Mouse (Mus musculus) subcutaneous adipose tissue, adult 2 months (tissue): ENCODE results near the gene Krtap15. TPM values are rescaled to one million over a fixed set of nuclear protein-coding genes. Genes with fewer than 3 reads are reported as not detected.

Experiments used
- polyA plus RNA-seq: library from polyadenylated mRNA; depleted of rRNA; stranded (reverse); fragments of >200 nt; gene quantifications from 2 replicates; pipeline ENCODE4 v1.2.3, GENCODE M21; 2012; ENCODE audit warnings: low replicate concordance; rRNA removed

The Krtap15 gene
- not detected in 2 replicates for polyA plus RNA-seq

GRCm38 (mm10) chr16:88820066-88820465 lies at the start of gene Krtap15:
Krtap15 (plus strand) TSS chr16:88820215.

DNA sequence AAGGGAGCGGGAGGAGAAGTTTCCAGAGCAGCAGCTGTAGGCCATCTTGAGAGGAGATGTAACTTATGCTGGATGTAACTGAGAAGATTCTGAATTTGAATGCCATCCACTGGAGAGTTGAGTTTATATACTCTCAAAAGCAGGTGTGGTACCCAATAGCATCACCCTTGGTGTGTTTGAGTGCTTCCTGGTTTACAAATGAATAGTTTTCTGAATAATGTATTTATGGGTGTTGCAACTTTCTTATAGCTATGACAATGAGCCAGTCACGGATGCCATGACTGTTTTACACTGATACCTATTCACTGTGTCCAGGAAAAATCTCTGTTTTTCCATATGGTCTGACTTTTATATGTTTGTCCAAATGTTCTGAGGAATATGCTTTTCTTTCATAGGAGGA lies 45.9 kb upstream of the Krtap15 start, which contains the start of gene 2310057N15Rik:
2310057N15Rik (minus strand) TSS at position 101 of the 400 bp plus-strand sequence.

GRCm38 (mm10) chr16:88777596-88777995 lies 42.4 kb upstream of the Krtap15 start, which contains the start of gene Gm5965:
Gm5965 (plus strand) TSS chr16:88777896.

GRCm38 (mm10) chr16:88811827-88812226 lies 8.2 kb upstream of the Krtap15 start, which contains the start of gene Gm20741:
Gm20741 (minus strand) TSS chr16:88812220.

DNA sequence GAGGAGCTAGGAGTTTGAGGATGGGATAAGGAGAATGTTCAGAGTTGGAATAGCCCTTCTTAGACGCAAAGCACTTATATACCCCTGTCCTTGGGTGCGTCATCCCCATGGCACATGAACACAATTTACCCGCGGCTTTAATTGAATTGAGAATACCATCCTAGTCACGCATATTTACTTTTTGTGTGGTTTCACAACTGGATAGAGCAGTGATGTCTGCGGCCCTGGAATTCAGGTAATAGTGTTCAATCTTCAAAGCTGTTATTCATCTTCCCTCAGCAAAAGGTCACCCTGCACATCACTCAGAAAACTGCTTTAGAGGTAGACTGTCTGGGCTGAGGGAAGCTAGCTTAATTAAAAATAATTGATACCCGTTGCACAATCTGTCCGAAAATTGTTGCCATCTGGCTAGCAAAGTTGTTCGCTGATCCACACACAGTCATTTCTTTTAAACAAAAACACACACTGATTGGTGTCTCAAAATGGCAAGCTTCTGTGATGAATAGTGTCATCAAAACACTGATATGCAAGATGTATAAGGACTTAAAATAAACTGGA lies 6.2 kb downstream of the Krtap15 start, which contains the start of gene Krtap14:
Krtap14 (minus strand) TSS at position 51 of the 558 bp plus-strand sequence.

DNA sequence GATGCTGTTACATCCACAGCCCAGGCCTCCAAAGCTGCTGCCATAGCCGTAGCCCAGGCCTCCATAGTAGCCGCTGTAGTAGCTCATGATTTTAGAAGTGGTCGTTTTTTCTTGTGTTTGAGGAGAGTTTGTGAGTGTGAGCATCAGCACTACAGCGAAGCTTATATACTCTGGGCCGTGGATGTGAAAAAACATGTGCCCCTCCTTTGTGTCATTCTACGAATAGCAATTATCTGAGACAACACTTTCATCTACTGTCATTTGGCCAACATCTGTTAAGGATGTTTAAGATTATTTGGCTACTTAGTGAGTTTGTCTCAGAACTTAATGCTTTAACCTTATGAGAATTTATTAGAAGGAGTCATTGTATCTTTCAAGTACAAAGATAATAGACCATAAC lies 49.3 kb downstream of the Krtap15 start, which contains the start of gene Krtap19-1:
Krtap19-1 (minus strand) TSS at position 101 of the 400 bp plus-strand sequence.

DNA sequence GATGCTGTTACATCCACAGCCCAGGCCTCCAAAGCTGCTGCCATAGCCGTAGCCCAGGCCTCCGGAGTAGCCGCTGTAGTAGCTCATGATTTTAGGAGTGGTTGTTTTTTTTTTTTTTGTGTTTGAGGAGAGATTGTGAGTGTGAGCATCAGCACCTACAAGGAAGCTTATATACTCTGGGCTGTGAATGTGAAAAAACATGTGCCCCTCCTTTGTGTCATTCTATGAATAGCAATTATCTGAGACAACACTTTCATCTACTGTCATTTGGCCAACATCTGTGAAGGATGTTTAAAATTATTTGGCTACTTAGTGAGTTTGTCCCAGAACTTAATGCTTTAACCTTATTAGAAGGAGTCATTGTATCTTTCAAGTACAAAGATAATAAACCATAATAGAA lies 54.2 kb downstream of the Krtap15 start, which contains the start of gene Krtap19-2:
Krtap19-2 (minus strand) TSS at position 101 of the 400 bp plus-strand sequence.

GRCm38 (mm10) chr16:88877938-88878337 lies 57.9 kb downstream of the Krtap15 start, which contains the start of gene Krtap19-3:
Krtap19-3 (minus strand) TSS chr16:88878038.

Other genes starting within 250 kb of the Krtap15 start
- not detected in 2 replicates for gene Krtap24-1, start 207.9 kb upstream of the Krtap15 start, polyA plus RNA-seq
- gene 2310079G19Rik, start 192.5 kb upstream of the Krtap15 start, polyA plus RNA-seq: not detected in 2 replicates
- not detected in 2 replicates for gene Krtap26-1, start 172.4 kb upstream of the Krtap15 start, polyA plus RNA-seq
- gene Krtap27-1, start 148.5 kb upstream of the Krtap15 start, polyA plus RNA-seq: not detected in 2 replicates
- gene 2310061N02Rik, start 112.3 kb upstream of the Krtap15 start, polyA plus RNA-seq: not detected in 2 replicates
- not detected in 2 replicates for gene Krtap13-1, start 91.4 kb upstream of the Krtap15 start, polyA plus RNA-seq
- not detected in 2 replicates for gene Krtap13, start 68.6 kb upstream of the Krtap15 start, polyA plus RNA-seq
- gene 2310034C09Rik, start 61.4 kb upstream of the Krtap15 start, polyA plus RNA-seq: not detected in 2 replicates
- not detected in 2 replicates for gene 2310057N15Rik, start 46.0 kb upstream of the Krtap15 start, polyA plus RNA-seq
- gene Gm5965, start 42.3 kb upstream of the Krtap15 start, polyA plus RNA-seq: not detected in 2 replicates
- not detected in 2 replicates for gene Gm20741, start 8.0 kb upstream of the Krtap15 start, polyA plus RNA-seq
- not detected in 2 replicates for gene Krtap14, start 5.9 kb downstream of the Krtap15 start, polyA plus RNA-seq
- not detected in 2 replicates for gene Krtap19-1, start 49.2 kb downstream of the Krtap15 start, polyA plus RNA-seq
- gene Krtap19-2, start 54.1 kb downstream of the Krtap15 start, polyA plus RNA-seq: not detected in 2 replicates
- not detected in 2 replicates for gene Krtap19-3, start 57.8 kb downstream of the Krtap15 start, polyA plus RNA-seq
- gene Krtap19-4, start 64.9 kb downstream of the Krtap15 start, polyA plus RNA-seq: not detected in 2 replicates
- gene Krtap19-5, start 76.2 kb downstream of the Krtap15 start, polyA plus RNA-seq: not detected in 2 replicates
- not detected in 2 replicates for gene Krtap19-9b, start 112.0 kb downstream of the Krtap15 start, polyA plus RNA-seq
- gene Krtap16-3, start 142.7 kb downstream of the Krtap15 start, polyA plus RNA-seq: not detected in 2 replicates
- gene Krtap22-2, start 190.5 kb downstream of the Krtap15 start, polyA plus RNA-seq: not detected in 2 replicates
- not detected in 2 replicates for gene Gm10229, start 195.1 kb downstream of the Krtap15 start, polyA plus RNA-seq
- gene Krtap6-1, start 211.5 kb downstream of the Krtap15 start, polyA plus RNA-seq: not detected in 2 replicates
- not detected in 2 replicates for gene Gm10228, start 221.3 kb downstream of the Krtap15 start, polyA plus RNA-seq
- gene Krtap6-5, start 227.7 kb downstream of the Krtap15 start, polyA plus RNA-seq: not detected in 2 replicates
- gene 1110025L11Rik, start 243.8 kb downstream of the Krtap15 start, polyA plus RNA-seq: not detected in 2 replicates